Mouse (Mus musculus): ENCODE measurements at regions not wholly inside any gene's neighbourhood (a gene's known extent, or its start where the extent isn't known, plus 50 kb on each side); places are given as distances from the start of the nearest gene placed in this dataset.

DNA sequence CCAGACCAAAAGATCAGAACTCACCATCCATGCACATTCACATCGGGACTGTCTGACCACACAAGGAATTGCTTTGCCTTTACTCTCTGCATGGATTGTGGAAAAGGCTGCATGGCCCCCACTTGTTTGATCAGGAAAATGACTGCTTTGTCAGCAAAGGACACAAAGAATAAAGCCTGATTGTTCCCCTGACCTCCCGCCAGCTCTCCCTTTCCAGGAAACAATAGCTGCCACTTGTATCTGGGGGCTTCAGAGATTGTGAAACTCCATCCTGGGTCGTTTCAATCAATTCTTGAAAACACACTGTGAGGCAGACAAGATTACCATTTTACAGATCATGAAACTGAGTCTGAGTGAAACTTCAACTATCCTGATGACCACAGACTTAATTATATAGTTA is 70.7 kb downstream of the Zic3 start:
- DNase-seq (ENCODE audit: low spot score in 2 of 2), result no peak

DNA sequence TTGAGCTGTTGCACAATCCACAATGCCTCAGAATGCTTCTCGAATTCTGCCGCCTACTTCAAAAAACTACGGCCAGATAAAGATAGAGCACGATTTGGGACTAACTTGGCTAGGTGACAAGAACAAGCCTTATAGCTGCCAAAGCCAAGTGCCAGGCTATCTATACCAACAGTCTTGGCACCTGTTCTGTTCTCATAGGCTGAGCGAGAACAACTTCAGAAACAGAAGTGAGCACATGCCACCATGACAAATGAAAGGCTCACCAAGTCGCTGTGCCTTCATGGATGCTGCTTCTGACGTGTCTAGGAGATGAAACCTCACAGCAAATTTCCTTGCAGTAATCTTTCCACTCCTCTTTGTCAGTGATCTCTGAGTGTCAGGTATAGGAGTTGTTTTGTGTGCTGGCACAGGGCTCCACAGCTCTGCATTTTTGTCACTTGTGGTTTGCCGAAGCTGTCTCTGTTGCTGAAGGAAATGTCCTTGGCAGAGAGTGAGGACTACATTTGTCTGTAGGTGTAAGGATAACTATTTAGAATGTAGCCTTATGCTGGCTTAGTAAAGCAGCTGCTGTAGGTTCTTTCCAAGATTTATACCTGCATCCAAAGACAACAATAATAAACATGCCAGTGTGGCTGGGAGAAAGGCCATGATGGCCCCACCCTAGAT is 95.4 kb downstream of the Zic3 start:
- DNase-seq (ENCODE audit: low spot score in 2 of 2), result peak in 1 of 2 experiments; percentile 3

DNA sequence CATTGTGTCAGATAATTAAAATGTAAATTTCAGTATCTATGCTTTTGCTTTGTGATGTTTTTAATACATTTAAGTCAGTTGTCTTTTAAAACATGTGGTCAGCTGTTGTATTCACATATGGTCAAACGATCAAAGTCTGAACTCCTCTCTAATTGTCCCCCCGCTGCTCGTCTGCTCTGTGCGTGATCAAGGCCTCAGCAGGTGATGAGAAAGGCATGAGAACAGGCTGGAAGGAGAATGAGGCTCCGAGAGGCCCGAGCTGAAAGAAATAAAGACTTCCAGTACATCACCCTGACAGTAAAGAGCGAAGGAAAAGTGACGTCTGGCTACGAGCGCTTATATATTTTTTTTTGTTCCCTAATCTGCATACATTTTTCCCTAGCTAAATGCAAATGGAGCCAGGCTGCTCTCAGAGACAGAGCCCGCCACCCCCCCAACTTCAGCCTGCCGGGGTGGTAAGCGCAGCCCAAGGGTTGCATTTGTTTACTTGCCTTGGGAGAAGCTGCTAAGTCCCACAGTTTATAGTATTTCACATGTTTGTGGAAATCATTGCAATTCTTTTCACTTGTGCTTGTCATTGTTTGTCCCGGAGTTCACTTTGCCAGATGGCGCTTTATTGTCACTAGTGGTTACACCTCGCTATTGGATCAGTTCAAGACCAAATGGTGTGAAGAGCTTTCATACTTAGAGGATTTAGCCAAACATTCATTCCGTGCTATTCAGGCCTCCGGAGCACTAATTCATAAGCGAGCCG is 133.0 kb downstream of the Zic3 start:
- DNase-seq (ENCODE audit: low spot score in 2 of 2), result no peak

DNA sequence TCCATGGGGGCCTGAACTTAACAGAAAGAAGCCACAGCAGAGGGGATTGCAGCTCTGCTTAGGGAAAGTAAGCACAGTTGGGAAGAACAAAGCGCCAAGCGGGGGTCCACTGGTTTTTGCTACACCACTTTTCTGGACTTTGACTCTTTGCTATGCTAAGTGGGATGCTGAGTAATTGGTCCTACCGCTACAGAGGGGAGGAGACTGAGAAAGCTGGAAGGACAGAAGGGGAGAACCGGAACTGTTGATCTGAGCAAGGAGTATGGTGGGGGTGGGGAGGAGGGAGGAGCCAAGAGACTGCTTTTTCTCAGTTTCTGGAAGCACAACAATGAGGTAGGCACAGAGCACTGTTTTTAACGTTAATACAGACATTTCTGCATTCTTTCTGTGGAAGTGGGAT is 134.9 kb downstream of the Zic3 start:
- no peak for DNase-seq (ENCODE audit: low spot score in 2 of 2)

DNA sequence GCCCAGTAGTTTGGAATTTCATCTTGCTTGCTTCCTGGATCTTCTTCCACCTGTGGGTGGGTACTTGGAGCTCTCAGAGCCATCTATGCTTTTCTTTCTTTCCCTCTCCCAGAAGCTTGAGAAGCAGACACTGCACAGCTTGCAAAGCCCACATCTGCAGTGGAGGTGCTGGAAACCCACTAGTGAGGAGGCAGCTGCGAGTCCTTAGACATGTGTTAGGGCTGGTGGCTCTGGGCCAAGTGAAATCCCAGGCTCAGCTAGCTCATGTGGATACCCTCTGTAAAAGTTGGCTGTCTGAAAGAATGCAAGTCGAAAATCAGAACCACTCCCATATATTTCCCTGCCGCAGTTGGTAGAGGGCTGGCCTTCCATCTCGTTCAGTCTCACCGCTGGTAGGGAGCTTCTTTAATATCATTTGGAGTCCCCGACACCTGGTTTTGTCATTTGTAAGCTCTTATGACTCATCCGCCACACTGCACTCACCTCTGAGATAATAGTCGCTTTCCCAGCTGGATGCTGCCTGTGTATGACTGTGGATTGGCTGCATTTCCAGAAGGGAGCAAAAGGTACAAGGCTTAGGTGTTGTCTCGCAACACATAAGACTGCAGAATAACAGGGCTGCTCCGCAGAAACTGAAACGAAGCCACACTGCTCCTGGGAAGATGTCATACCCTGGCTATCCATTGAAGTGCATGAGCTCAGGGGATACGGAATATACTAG is 143.8 kb downstream of the Zic3 start:
- no peak for DNase-seq (ENCODE audit: low spot score in 2 of 2)

DNA sequence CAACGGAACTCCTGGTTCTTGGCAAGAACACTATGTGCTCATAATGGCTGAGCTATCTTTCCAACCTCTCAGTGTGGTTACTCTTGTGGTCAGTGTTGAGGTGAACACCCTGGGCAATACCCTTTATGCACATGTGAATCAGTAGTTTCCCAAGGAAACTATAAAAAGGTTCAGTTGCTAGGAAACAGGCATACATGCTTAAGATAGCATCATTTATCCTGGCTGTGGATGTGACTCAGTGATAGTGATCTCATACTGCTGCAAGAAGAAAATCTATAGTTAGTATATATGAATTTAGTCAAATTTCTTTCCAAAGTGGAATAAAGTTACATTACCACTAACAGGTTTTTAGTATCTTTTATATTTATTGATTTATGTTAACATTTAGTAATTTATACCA is 151.8 kb downstream of the Zic3 start:
- DNase-seq (ENCODE audit: low spot score in 2 of 2), result no peak

All from frontal cortex, postnatal 14 days (tissue).